Mouse (Mus musculus): Measurements from ENCODE around the gene Casq2.

GRCm38 (mm10) chr3:102095412-102095811 is 9.2 kb downstream of the Casq2 start:
- no peak for TF ChIP-seq CHD2 (IDR thresholded peaks at IDR 0.05; ENCODE audit: low read depth, low read length)
- no peak for TF ChIP-seq HCFC1 (IDR thresholded peaks at IDR 0.05; ENCODE audit: borderline replicate concordance, insufficient read depth, low read length)
- no peak for TF ChIP-seq MAFK (IDR thresholded peaks at IDR 0.05; ENCODE audit: insufficient read depth, low read depth, low read length)
